ENCODE assay signal across 27 mouse cellular contexts in the genomic region with DNA sequence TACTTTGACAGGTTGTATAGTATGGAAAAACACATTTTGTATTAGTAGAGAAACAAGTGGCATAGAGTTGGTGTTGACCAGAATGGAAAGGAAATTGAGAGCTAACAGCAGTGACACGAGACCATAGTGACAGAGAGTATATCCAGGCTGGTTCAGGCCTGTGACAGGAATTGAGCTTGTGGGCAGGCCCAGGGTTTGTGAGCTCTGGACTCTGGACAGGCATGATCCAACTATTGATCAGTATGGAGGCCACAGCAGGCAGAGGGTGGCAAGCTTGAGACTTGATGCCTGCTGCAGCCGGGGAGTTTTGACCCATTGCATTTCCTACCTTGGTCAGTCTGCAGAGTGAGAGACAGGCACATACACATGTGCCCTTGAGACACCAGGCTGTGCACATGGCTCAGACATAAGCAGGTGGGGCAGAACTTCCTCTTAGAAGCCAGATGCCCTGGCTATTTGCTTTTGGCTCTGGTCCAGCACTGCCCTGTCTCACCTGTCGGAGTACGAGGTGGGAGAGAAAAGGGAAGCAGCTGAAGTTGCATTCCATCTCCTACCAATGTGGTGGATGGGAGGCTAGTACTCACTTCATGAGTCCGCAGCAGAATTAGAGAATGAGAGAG.
DNase-seq lines count a peak whose midpoint lies in the region; ATAC-seq and TF ChIP-seq lines count a peak whose summit lies in the region.
"Had no signal": no experiment of that assay in that cellular context is flagged by ENCODE, and none has a peak within 500 bp of the region (broad histone marks: within the 10 kb centered on the region; RNA-seq: fewer than 3 reads in every experiment).

No protein-coding gene starts in this region.

- H3K4me1 ChIP-seq in liver, embryonic 11.5 days (replicated peaks; ENCODE audit: control insufficient read depth, insufficient read depth, low read length): no peaks in the 10 kb centered on the region
- H3K4me1 ChIP-seq in liver, embryonic 12.5 days: no peaks in the 10 kb centered on the region
- no peaks in the 10 kb centered on the region for H3K4me1 ChIP-seq in stomach, postnatal 0 days (replicated peaks; ENCODE audit: control insufficient read depth, insufficient read depth)
- H3K4me1 ChIP-seq: forebrain, embryonic 15.5 days; hindbrain, embryonic 13.5 days; limb, embryonic 12.5 days; liver, embryonic 15.5 days; lung, embryonic 15.5 days; midbrain, embryonic 10.5 days; midbrain, embryonic 15.5 days had no signal

- DNase-seq in cerebellum, postnatal 14 days: peak; percentile 1 to 22
- no peak for DNase-seq in cerebellum, adult 9-10 months
- DNase-seq in liver, embryonic 11.5 days (ENCODE audit: low spot score): no peak
- peak; percentile 21 for DNase-seq in large intestine, adult 2 months (ENCODE audit: low read depth, low spot score)
- peak; percentile 17 for DNase-seq in stomach, postnatal 0 days (ENCODE audit: low spot score)
- no peak for DNase-seq in right cerebral cortex, postnatal 4 days
- DNase-seq: adrenal gland, adult 8-10 months; cerebellum, adult 8-10 months; gastrocnemius, adult 2 months; gastrocnemius, postnatal 36 days; heart, adult 18-20 months; heart, postnatal 36 days; kidney, adult 18-20 months; thymus, adult 2 months; thymus, postnatal 4 days had no signal

- no peaks in the 10 kb centered on the region for H3K9me3 ChIP-seq in liver, embryonic 11.5 days (ENCODE audit: control insufficient read depth, low read length)
- H3K9me3 ChIP-seq in liver, embryonic 12.5 days (replicated peaks): no peaks in the 10 kb centered on the region
- H3K9me3 ChIP-seq in stomach, postnatal 0 days (ENCODE audit: control insufficient read depth, low read length): no peaks in the 10 kb centered on the region
- H3K9me3 ChIP-seq: forebrain, embryonic 15.5 days; hindbrain, embryonic 13.5 days; limb, embryonic 12.5 days; liver, embryonic 15.5 days; lung, embryonic 15.5 days; midbrain, embryonic 10.5 days; midbrain, embryonic 15.5 days had no signal

- no peak for TF ChIP-seq CTCF in stomach, postnatal 0 days (IDR thresholded peaks at IDR 0.05; ENCODE audit: low read depth)

- H3K27me3 ChIP-seq in liver, embryonic 11.5 days (replicated peaks; ENCODE audit: control insufficient read depth, insufficient read depth, low read length): no peaks in the 10 kb centered on the region
- H3K27me3 ChIP-seq in liver, embryonic 12.5 days (replicated peaks): no peaks in the 10 kb centered on the region
- H3K27me3 ChIP-seq in stomach, postnatal 0 days (ENCODE audit: control insufficient read depth, insufficient read depth, low read length): no peaks in the 10 kb centered on the region
- H3K27me3 ChIP-seq: forebrain, embryonic 15.5 days; hindbrain, embryonic 13.5 days; limb, embryonic 12.5 days; liver, embryonic 15.5 days; lung, embryonic 15.5 days; midbrain, embryonic 15.5 days had no signal

- no peak overlapping the region for H3K9ac ChIP-seq in liver, embryonic 11.5 days (ENCODE audit: low read depth, low read length)
- no peak overlapping the region for H3K9ac ChIP-seq in liver, embryonic 12.5 days
- no peak overlapping the region for H3K9ac ChIP-seq in stomach, postnatal 0 days (ENCODE audit: low read length)
- H3K9ac ChIP-seq: forebrain, embryonic 15.5 days; hindbrain, embryonic 13.5 days; limb, embryonic 12.5 days; liver, embryonic 15.5 days; lung, embryonic 15.5 days; midbrain, embryonic 15.5 days had no signal

- no peak for TF ChIP-seq EP300 in stomach, postnatal 0 days (optimal IDR thresholded peaks at IDR 0.05)

- no peak overlapping the region for H3K4me2 ChIP-seq in liver, embryonic 11.5 days
- no peak overlapping the region for H3K4me2 ChIP-seq in liver, embryonic 12.5 days
- no peak overlapping the region for H3K4me2 ChIP-seq in stomach, postnatal 0 days (replicated peaks; ENCODE audit: low read depth)
- H3K4me2 ChIP-seq: forebrain, embryonic 15.5 days; heart, embryonic 11.5 days; hindbrain, embryonic 13.5 days; limb, embryonic 12.5 days; liver, embryonic 15.5 days; lung, embryonic 15.5 days; midbrain, embryonic 15.5 days had no signal

- no peaks in the 10 kb centered on the region for H3K36me3 ChIP-seq in liver, embryonic 11.5 days (ENCODE audit: control insufficient read depth, insufficient read depth, low read length)
- H3K36me3 ChIP-seq in liver, embryonic 12.5 days: no peaks in the 10 kb centered on the region
- H3K36me3 ChIP-seq in stomach, postnatal 0 days (ENCODE audit: control insufficient read depth, insufficient read depth, low read length): no peaks in the 10 kb centered on the region
- H3K36me3 ChIP-seq: forebrain, embryonic 15.5 days; G1E; hindbrain, embryonic 13.5 days; limb, embryonic 12.5 days; liver, embryonic 15.5 days; lung, embryonic 15.5 days; midbrain, embryonic 10.5 days; midbrain, embryonic 15.5 days had no signal

- WGBS in liver, embryonic 11.5 days: 71% methylated on average over 5 of the region's 5 CpGs
- 66% methylated on average over 5 of the region's 5 CpGs for WGBS in liver, embryonic 12.5 days (ENCODE audit: insufficient replicate concordance)
- 44% methylated on average over 5 of the region's 5 CpGs for WGBS in large intestine, adult 2 months
- 68% methylated on average over 5 of the region's 5 CpGs for WGBS in stomach, postnatal 0 days

- H3K4me3 ChIP-seq in liver, embryonic 11.5 days (ENCODE audit: low read depth, low read length): no peak overlapping the region
- H3K4me3 ChIP-seq in liver, embryonic 12.5 days: no peak overlapping the region
- H3K4me3 ChIP-seq in stomach, postnatal 0 days (ENCODE audit: low read depth, low read length): no peak overlapping the region
- H3K4me3 ChIP-seq: forebrain, embryonic 15.5 days; gastrocnemius, adult 2 months; hindbrain, embryonic 13.5 days; limb, embryonic 12.5 days; liver, embryonic 15.5 days; lung, embryonic 15.5 days; midbrain, embryonic 10.5 days; midbrain, embryonic 15.5 days; myocyte had no signal

- peak; percentile 56; the same call in 1 of the 2 replicates for ATAC-seq in liver, embryonic 11.5 days (replicated peaks; ENCODE audit: low FRiP score)
- no peak for ATAC-seq in liver, embryonic 12.5 days
- ATAC-seq in stomach, postnatal 0 days (ENCODE audit: low FRiP score, low TSS enrichment): 0 out of 2 replicates have a peak, but pooled peaks have one; percentile 51
- ATAC-seq: midbrain, embryonic 15.5 days had no signal

- H3K27ac ChIP-seq in liver, embryonic 11.5 days (ENCODE audit: low read depth, low read length): no peak overlapping the region
- no peak overlapping the region for H3K27ac ChIP-seq in liver, embryonic 12.5 days
- no peak overlapping the region for H3K27ac ChIP-seq in stomach, postnatal 0 days (replicated peaks)
- H3K27ac ChIP-seq: forebrain, embryonic 15.5 days; gastrocnemius, adult 2 months; hindbrain, embryonic 13.5 days; kidney, postnatal 0 days; limb, embryonic 12.5 days; liver, embryonic 15.5 days; lung, embryonic 15.5 days; midbrain, embryonic 10.5 days; midbrain, embryonic 15.5 days had no signal

Comparison
In these comparisons a context has a peak if more than half of its experiments do, and no peak if none do; other contexts are left out.
1. DNase-seq: peak in cerebellum, postnatal 14 days (2 of 2), large intestine, adult 2 months (single experiment) and stomach, postnatal 0 days (single experiment); none in cerebellum, adult 9-10 months (single experiment), liver, embryonic 11.5 days (single experiment) and right cerebral cortex, postnatal 4 days (single experiment).